Mouse (Mus musculus): Measurements from ENCODE around the gene Rpl35a. TPM values are rescaled to one million over a fixed set of nuclear protein-coding genes. Genes with fewer than 3 reads are reported as not detected.

Rpl35a gene
- polyA plus RNA-seq, 1 experiment from 2014 or later, result 672 TPM

DNA sequence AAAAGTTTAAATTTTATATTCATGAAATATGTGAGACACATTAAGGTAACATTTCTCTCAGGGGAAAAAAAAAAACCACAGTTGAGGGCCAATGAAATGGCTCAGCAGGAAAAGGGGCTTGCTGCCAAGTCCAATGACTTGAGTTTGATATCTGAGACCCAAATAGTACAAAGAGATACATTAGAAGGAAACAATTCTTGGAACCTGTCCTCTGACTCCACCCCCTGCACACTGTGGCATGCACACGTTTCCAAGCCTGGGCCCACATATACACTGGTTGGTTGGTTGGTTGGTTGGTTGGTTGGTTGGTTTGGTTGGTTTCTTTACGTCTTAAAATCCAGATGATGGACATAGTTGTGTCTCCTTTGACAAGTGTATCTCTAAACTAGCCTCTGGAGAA, 40.3 kb upstream of the Rpl35a start:
- no peak overlapping the region for H3K27ac ChIP-seq (replicated peaks in 1 of 2; ENCODE audit: control insufficient read depth in 1 of 2, insufficient read depth in 1 of 2, low read depth in 2 of 2, low read length in 2 of 2)
- 73% methylated on average over 2 of the region's 2 CpGs for WGBS
- H3K36me3 ChIP-seq (ENCODE audit: control insufficient read depth, insufficient read depth, low read length), result peaks cover 57% of the 10 kb centered on the region
- no peak overlapping the region for H3K9ac ChIP-seq (ENCODE audit: low read length)
- no peaks in the 10 kb centered on the region for H3K9me3 ChIP-seq (ENCODE audit: control insufficient read depth, low read length)
- no peak for ATAC-seq (ENCODE audit: insufficient number of reproducible peaks, insufficient read depth, low FRiP score, low read depth)
- no peak overlapping the region for H3K4me2 ChIP-seq (ENCODE audit: low read length)
- no peak overlapping the region for H3K4me3 ChIP-seq (ENCODE audit: control insufficient read depth in 1 of 2, insufficient read depth in 1 of 2, low read depth in 1 of 2, low read length in 2 of 2)
- no peaks in the 10 kb centered on the region for H3K4me1 ChIP-seq (ENCODE audit: control insufficient read depth in 2 of 2, insufficient read depth in 2 of 2, low read length in 2 of 2)
- no peaks in the 10 kb centered on the region for H3K27me3 ChIP-seq (ENCODE audit: control insufficient read depth, insufficient read depth, low read length)

DNA sequence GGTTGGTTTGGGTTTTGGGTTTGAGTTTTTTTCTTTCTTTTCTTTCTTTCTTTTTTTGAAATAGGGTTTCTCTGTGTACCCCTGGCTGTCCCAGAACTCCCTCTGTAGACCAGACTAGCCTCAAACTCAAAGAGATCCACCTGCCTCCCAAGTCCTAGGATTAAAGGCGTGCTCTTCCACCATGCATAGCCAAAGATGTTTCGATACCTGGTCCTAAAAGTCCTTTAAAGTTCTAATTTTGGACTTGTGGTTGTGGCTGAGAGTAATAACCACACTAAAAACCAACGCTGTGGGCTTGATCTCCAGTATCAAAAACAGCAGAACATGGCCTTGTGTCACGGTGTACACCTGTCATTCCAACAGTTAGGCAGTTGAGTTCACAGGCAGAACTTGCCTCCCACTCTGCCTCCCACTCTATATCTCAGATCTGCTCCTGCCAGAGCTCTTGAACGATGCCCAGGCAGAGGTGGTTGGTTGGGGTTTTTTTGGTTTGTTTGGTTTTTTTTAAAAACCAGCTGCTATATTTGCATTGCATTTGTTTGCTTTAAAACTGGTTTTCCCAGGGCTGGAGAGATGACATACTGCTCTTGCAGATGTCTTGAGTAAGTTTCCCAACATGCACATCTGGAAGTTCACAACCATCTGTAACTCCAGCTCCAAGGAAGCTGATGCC, 38.4 kb upstream of the Rpl35a start:
- no peak overlapping the region for H3K9ac ChIP-seq (ENCODE audit: low read length)
- no peaks in the 10 kb centered on the region for H3K4me1 ChIP-seq (ENCODE audit: control insufficient read depth in 2 of 2, insufficient read depth in 2 of 2, low read length in 2 of 2)
- H3K4me3 ChIP-seq (ENCODE audit: control insufficient read depth in 1 of 2, insufficient read depth in 1 of 2, low read depth in 1 of 2, low read length in 2 of 2), result no peak overlapping the region
- WGBS, result 88% methylated on average over 5 of the region's 5 CpGs
- peaks cover 40% of the 10 kb centered on the region for H3K36me3 ChIP-seq (ENCODE audit: control insufficient read depth, insufficient read depth, low read length)
- H3K9me3 ChIP-seq (ENCODE audit: control insufficient read depth, low read length), result no peaks in the 10 kb centered on the region
- H3K4me2 ChIP-seq (ENCODE audit: low read length), result no peak overlapping the region
- H3K27ac ChIP-seq (replicated peaks in 1 of 2; ENCODE audit: control insufficient read depth in 1 of 2, insufficient read depth in 1 of 2, low read depth in 2 of 2, low read length in 2 of 2), result no peak overlapping the region
- ATAC-seq (ENCODE audit: insufficient number of reproducible peaks, insufficient read depth, low FRiP score, low read depth), result no peak
- no peaks in the 10 kb centered on the region for H3K27me3 ChIP-seq (ENCODE audit: control insufficient read depth, insufficient read depth, low read length)

DNA sequence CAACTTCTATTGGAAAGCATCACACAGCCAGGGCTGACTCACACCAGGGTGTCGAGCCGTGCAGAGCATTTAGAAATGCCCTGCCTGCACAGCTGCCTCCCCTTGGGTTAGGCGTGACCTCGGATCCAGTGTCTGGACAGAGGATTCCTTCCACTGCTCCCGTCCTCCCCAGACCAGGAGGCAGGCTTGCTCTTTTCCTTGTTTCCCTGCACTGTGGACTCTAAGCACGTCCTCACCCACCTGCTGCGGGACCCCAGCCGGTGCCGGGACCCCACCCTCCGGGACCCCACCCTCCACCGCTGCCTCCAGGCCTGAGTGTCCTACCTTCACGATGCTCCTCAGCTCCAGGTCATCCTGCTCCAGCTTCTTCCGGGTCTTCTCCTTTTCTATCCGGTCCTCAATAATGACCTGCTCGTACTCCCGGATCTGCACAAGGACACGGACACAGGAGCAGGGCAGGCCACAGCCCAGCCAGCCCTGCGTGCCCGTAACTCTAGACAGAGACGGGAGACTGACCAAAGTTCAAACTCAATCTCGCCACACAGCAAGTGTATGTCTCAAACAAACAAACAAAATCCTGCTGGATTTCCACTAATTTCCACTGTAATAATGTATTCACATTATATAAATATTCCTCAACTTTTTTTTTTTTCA, 37.0 kb upstream of the Rpl35a start:
- Histone ChIP-seq H3K36me3 (ENCODE audit: control insufficient read depth, insufficient read depth, low read length) (peaks cover 26% of the 10 kb centered on the region), H3K9me3 (ENCODE audit: control insufficient read depth, low read length) (no peaks in the 10 kb centered on the region), H3K9ac (ENCODE audit: low read length) (no peak overlapping the region), H3K27ac (replicated peaks in 1 of 2; ENCODE audit: control insufficient read depth in 1 of 2, insufficient read depth in 1 of 2, low read depth in 2 of 2, low read length in 2 of 2) (no peak overlapping the region), H3K4me1 (ENCODE audit: control insufficient read depth in 2 of 2, insufficient read depth in 2 of 2, low read length in 2 of 2) (no peaks in the 10 kb centered on the region), H3K4me3 (ENCODE audit: control insufficient read depth in 1 of 2, insufficient read depth in 1 of 2, low read depth in 1 of 2, low read length in 2 of 2) (no peak overlapping the region), H3K27me3 (ENCODE audit: control insufficient read depth, insufficient read depth, low read length) (no peaks in the 10 kb centered on the region), H3K4me2 (ENCODE audit: low read length) (no peak overlapping the region)
- WGBS, result 70% methylated on average over 21 of the region's 21 CpGs
- ATAC-seq (ENCODE audit: insufficient number of reproducible peaks, insufficient read depth, low FRiP score, low read depth), result no peak

DNA sequence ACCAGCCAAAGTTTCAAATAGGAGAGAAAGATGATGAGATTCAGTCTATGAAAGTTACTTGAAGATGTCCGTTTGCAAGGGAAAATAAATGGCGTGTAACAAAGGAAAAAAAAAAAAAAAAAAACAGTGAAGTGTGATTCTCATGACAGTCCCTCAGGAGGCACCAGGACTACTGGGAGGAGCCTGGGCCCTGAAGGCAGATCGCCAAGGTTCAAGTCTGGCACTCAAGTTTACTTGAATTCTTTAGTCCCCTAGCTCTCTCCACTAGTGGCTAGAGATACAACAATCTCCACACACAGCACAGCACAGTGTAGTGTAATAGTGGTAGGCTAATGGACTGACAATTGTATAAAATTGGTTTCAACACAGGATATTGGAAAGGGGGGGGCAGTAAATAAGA, 34.9 kb upstream of the Rpl35a start:
- no peaks in the 10 kb centered on the region for H3K4me1 ChIP-seq (ENCODE audit: control insufficient read depth in 2 of 2, insufficient read depth in 2 of 2, low read length in 2 of 2)
- no peak overlapping the region for H3K27ac ChIP-seq (replicated peaks in 1 of 2; ENCODE audit: control insufficient read depth in 1 of 2, insufficient read depth in 1 of 2, low read depth in 2 of 2, low read length in 2 of 2)
- peaks cover 7% of the 10 kb centered on the region for H3K36me3 ChIP-seq (ENCODE audit: control insufficient read depth, insufficient read depth, low read length)
- no peak overlapping the region for H3K4me2 ChIP-seq (ENCODE audit: low read length)
- H3K9me3 ChIP-seq (ENCODE audit: control insufficient read depth, low read length), result no peaks in the 10 kb centered on the region
- no peak for ATAC-seq (ENCODE audit: insufficient number of reproducible peaks, insufficient read depth, low FRiP score, low read depth)
- H3K9ac ChIP-seq (ENCODE audit: low read length), result no peak overlapping the region
- H3K27me3 ChIP-seq (ENCODE audit: control insufficient read depth, insufficient read depth, low read length), result no peaks in the 10 kb centered on the region
- WGBS, result 61% methylated on average over 3 of the region's 3 CpGs
- H3K4me3 ChIP-seq (ENCODE audit: control insufficient read depth in 1 of 2, insufficient read depth in 1 of 2, low read depth in 1 of 2, low read length in 2 of 2), result no peak overlapping the region

DNA sequence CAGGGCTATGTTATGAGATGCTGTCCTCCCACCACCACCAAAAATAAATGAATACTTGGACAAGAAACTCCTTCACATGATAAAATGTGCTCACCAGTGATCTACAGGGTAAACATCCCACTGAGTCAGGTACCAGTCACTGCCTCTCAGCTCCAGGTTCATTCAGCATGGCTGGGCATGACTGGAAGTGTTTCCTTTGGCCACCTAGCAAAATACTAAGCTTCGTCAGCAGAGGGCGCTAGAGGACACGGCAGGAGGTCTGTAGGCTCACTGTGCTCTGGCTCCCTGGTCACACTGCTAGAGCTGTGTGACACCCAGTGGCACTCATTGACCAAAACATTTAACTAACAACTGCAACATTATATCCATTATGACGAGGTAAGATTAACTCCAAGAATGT, 32.5 kb upstream of the Rpl35a start:
- Histone ChIP-seq H3K4me3 (ENCODE audit: control insufficient read depth in 1 of 2, insufficient read depth in 1 of 2, low read depth in 1 of 2, low read length in 2 of 2) (no peak overlapping the region), H3K4me2 (ENCODE audit: low read length) (no peak overlapping the region), H3K4me1 (ENCODE audit: control insufficient read depth in 2 of 2, insufficient read depth in 2 of 2, low read length in 2 of 2) (no peaks in the 10 kb centered on the region), H3K9ac (ENCODE audit: low read length) (no peak overlapping the region), H3K36me3 (ENCODE audit: control insufficient read depth, insufficient read depth, low read length) (no peaks in the 10 kb centered on the region), H3K27me3 (ENCODE audit: control insufficient read depth, insufficient read depth, low read length) (no peaks in the 10 kb centered on the region), H3K27ac (replicated peaks in 1 of 2; ENCODE audit: control insufficient read depth in 1 of 2, insufficient read depth in 1 of 2, low read depth in 2 of 2, low read length in 2 of 2) (no peak overlapping the region), H3K9me3 (ENCODE audit: control insufficient read depth, low read length) (no peaks in the 10 kb centered on the region)
- ATAC-seq (ENCODE audit: insufficient number of reproducible peaks, insufficient read depth, low FRiP score, low read depth), result peak; percentile 62; the same call in 1 of the 2 replicates
- WGBS, result 8% methylated on average over 4 of the region's 4 CpGs

DNA sequence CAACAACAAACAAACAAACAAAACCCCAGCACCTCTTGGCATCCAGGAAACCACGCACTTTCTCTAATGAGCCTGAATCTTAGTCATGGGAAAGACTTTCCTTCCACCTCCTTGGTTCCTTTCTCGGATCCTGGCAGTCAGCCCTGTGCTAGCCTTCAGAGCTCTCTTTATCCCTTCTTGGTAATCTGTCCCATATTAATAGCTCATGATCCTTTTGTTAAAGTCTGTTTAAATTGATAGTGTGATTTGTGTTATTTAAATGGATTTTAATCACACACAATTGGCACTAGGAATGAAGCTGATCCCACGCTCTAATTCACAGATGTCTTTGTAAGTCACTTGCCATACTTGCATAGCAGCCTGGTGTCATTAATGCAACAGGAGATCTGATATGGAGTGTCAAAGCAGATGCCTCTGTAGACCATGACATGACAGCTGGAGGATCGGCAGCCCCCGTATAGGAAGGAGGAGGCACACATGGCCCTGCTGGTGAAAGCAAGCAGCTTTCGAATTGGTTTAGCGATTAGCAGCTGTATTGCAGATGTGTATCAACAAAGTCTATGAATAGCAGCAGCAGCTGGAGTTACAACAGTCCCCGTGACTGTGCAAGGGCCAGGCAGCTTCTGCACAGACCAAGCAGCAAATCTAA, 31.7 kb upstream of the Rpl35a start:
- no peaks in the 10 kb centered on the region for H3K27me3 ChIP-seq (ENCODE audit: control insufficient read depth, insufficient read depth, low read length)
- H3K36me3 ChIP-seq (ENCODE audit: control insufficient read depth, insufficient read depth, low read length), result no peaks in the 10 kb centered on the region
- H3K27ac ChIP-seq (replicated peaks in 1 of 2; ENCODE audit: control insufficient read depth in 1 of 2, insufficient read depth in 1 of 2, low read depth in 2 of 2, low read length in 2 of 2), result no peak overlapping the region
- H3K4me2 ChIP-seq (ENCODE audit: low read length), result no peak overlapping the region
- no peak for ATAC-seq (ENCODE audit: insufficient number of reproducible peaks, insufficient read depth, low FRiP score, low read depth)
- no peak overlapping the region for H3K4me3 ChIP-seq (ENCODE audit: control insufficient read depth in 1 of 2, insufficient read depth in 1 of 2, low read depth in 1 of 2, low read length in 2 of 2)
- H3K4me1 ChIP-seq (ENCODE audit: control insufficient read depth in 2 of 2, insufficient read depth in 2 of 2, low read length in 2 of 2), result no peaks in the 10 kb centered on the region
- H3K9me3 ChIP-seq (ENCODE audit: control insufficient read depth, low read length), result no peaks in the 10 kb centered on the region
- 60% methylated on average over 8 of the region's 8 CpGs for WGBS
- no peak overlapping the region for H3K9ac ChIP-seq (ENCODE audit: low read length)

DNA sequence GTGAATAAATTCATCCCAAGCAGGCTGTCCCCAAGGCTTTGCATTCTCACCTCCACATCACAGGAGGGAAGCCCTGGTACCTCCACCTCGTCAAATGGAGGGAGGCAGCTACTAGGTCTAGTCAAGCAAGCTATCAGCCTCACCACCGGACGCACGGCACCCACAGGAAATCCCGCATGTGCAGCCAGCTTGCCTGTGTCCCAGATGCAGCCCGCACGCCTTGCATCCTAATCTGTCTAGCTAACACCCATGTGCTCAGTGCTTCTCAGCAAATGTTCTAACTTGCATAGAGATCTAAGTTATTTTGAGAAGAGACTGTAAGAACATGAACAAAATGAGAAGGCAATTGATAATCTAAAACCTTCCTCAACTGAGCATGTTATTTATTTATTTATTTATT, 29.9 kb upstream of the Rpl35a start:
- ATAC-seq (ENCODE audit: insufficient number of reproducible peaks, insufficient read depth, low FRiP score, low read depth), result no peak
- Histone ChIP-seq H3K27ac (replicated peaks in 1 of 2; ENCODE audit: control insufficient read depth in 1 of 2, insufficient read depth in 1 of 2, low read depth in 2 of 2, low read length in 2 of 2) (no peak overlapping the region), H3K4me2 (ENCODE audit: low read length) (no peak overlapping the region), H3K4me3 (ENCODE audit: control insufficient read depth in 1 of 2, insufficient read depth in 1 of 2, low read depth in 1 of 2, low read length in 2 of 2) (no peak overlapping the region), H3K9ac (ENCODE audit: low read length) (no peak overlapping the region), H3K9me3 (ENCODE audit: control insufficient read depth, low read length) (no peaks in the 10 kb centered on the region), H3K4me1 (ENCODE audit: control insufficient read depth in 2 of 2, insufficient read depth in 2 of 2, low read length in 2 of 2) (no peaks in the 10 kb centered on the region), H3K27me3 (ENCODE audit: control insufficient read depth, insufficient read depth, low read length) (no peaks in the 10 kb centered on the region), H3K36me3 (ENCODE audit: control insufficient read depth, insufficient read depth, low read length) (no peaks in the 10 kb centered on the region)
- WGBS, result 76% methylated on average over 7 of the region's 7 CpGs

Measured in heart, embryonic 14.5 days (tissue).